Mouse (Mus musculus) olfactory bulb, adult 2 months (tissue): ENCODE results near the gene Prune2. TPM values are rescaled to one million over a fixed set of nuclear protein-coding genes. Genes with fewer than 3 reads are reported as not detected.

ENCODE experiments used
- H3K27ac ChIP-seq: fragments of 200-500 bp; 2 replicates; pipeline ENCODE4 v1.5.1; 2012; ENCODE audit warnings: low read depth, low read length; ENCODE audit not compliant: insufficient read depth
- H3K4me1 ChIP-seq: fragments of 200-500 bp; 2 replicates; pipeline ENCODE4 v1.6.1; 2012; ENCODE audit warnings: low read length; ENCODE audit not compliant: control insufficient read depth, insufficient read depth
- H3K4me3 ChIP-seq: fragments of 200-500 bp; 2 replicates; pipeline ENCODE4 v1.5.1; 2012; ENCODE audit warnings: mild to moderate bottlenecking, low read depth, low read length, moderate library complexity; ENCODE audit not compliant: insufficient read depth
- CTCF ChIP-seq: fragments of 200-500 bp; IDR thresholded peaks from 2 replicates; pipeline ENCODE4 v1.5.1; 2012; ENCODE audit warnings: low read depth, mild to moderate bottlenecking, low read length, moderate library complexity; ENCODE audit not compliant: insufficient read depth
- POLR2A ChIP-seq: fragments of 200-500 bp; IDR thresholded peaks from 2 replicates; pipeline ENCODE4 v1.6.1; 2012; ENCODE audit warnings: mild to moderate bottlenecking, low read depth, low read length, moderate library complexity; ENCODE audit not compliant: insufficient read depth
- WGBS: fragments of 180-500 bp; shearing (Covaris S2); methylation state at CpG from one replicate; pipeline ENCODE4 v1.1.7; 2018; 5-methylcytosine and 5-hydroxymethylcytosine counted together
- polyA plus RNA-seq: library from polyadenylated mRNA; stranded (reverse); fragments of >200 nt; gene quantifications from 2 replicates; pipeline ENCODE4 v1.2.4, GENCODE M21; 2012; ENCODE audit warnings: low replicate concordance; ENCODE audit not compliant: missing spikeins, insufficient read depth, insufficient read length

The Prune2 gene
- polyA plus RNA-seq, 1 experiment = 202 TPM

- WGBS = 58% methylated on average over 9 of the region's 9 CpGs
- no peak overlapping the region for H3K4me3 ChIP-seq
These were observed 696 bp upstream of the Prune2 start for GRCm38 (mm10) chr19:16955231-16955612.

GRCm38 (mm10) chr19:16956319-16956718 lies 401 bp downstream of the Prune2 start:
- Histone ChIP-seq H3K4me3 (peak overlapping the region; percentile 31), H3K27ac (no peak overlapping the region), H3K4me1 (peaks cover 14% of the 10 kb centered on the region)
- TF ChIP-seq CTCF = no peak
- TF ChIP-seq POLR2A = no peak
- 4% methylated on average over 7 of the region's 7 CpGs for WGBS

More at GRCm38 (mm10) chr19:16955231-16955612, 696 bp upstream of the Prune2 start:
- TF ChIP-seq POLR2A = no peak
- no peak for TF ChIP-seq CTCF
- no peak overlapping the region for H3K27ac ChIP-seq
- H3K4me1 ChIP-seq = peaks cover 14% of the 10 kb centered on the region

GRCm38 (mm10) chr19:16959051-16959450 lies 3.1 kb downstream of the Prune2 start:
- Histone ChIP-seq H3K27ac (no peak overlapping the region), H3K4me1 (peaks cover 14% of the 10 kb centered on the region), H3K4me3 (no peak overlapping the region)
- WGBS = 86% methylated on average over 4 of the region's 4 CpGs
- TF ChIP-seq POLR2A (no peak), CTCF (no peak)

GRCm38 (mm10) chr19:16959551-16959950 lies 3.6 kb downstream of the Prune2 start:
- no peak overlapping the region for H3K27ac ChIP-seq
- 78% methylated on average over 8 of the region's 8 CpGs for WGBS
- peaks cover 14% of the 10 kb centered on the region for H3K4me1 ChIP-seq
- H3K4me3 ChIP-seq = no peak overlapping the region
- TF ChIP-seq CTCF = no peak
- no peak for TF ChIP-seq POLR2A

GRCm38 (mm10) chr19:16961036-16961435 lies 5.1 kb downstream of the Prune2 start:
- Histone ChIP-seq H3K4me3 (no peak overlapping the region), H3K27ac (no peak overlapping the region), H3K4me1 (peaks cover 7% of the 10 kb centered on the region)
- TF ChIP-seq CTCF = no peak
- TF ChIP-seq POLR2A = no peak
- WGBS = 92% methylated on average over 3 of the region's 3 CpGs

GRCm38 (mm10) chr19:16963178-16963577 lies 7.3 kb downstream of the Prune2 start:
- Histone ChIP-seq H3K4me1 (no peaks in the 10 kb centered on the region), H3K4me3 (no peak overlapping the region), H3K27ac (no peak overlapping the region)
- WGBS = 89% methylated on average over 3 of the region's 3 CpGs
- TF ChIP-seq CTCF (no peak), POLR2A (no peak)

GRCm38 (mm10) chr19:16968768-16969167 lies 12.8 kb downstream of the Prune2 start:
- Histone ChIP-seq H3K27ac (no peak overlapping the region), H3K4me3 (no peak overlapping the region), H3K4me1 (no peaks in the 10 kb centered on the region)
- no peak for TF ChIP-seq CTCF
- TF ChIP-seq POLR2A = no peak
- 86% methylated on average over 5 of the region's 5 CpGs for WGBS

- no peak for TF ChIP-seq POLR2A
- no peak for TF ChIP-seq CTCF
- 79% methylated on average over 2 of the region's 2 CpGs for WGBS
- Histone ChIP-seq H3K4me3 (no peak overlapping the region), H3K4me1 (no peaks in the 10 kb centered on the region), H3K27ac (no peak overlapping the region)
These were observed 14.7 kb downstream of the Prune2 start for GRCm38 (mm10) chr19:16970612-16971011.

- Histone ChIP-seq H3K4me3 (no peak overlapping the region), H3K27ac (no peak overlapping the region), H3K4me1 (no peaks in the 10 kb centered on the region)
- 93% methylated on average over 3 of the region's 3 CpGs for WGBS
- TF ChIP-seq CTCF (no peak), POLR2A (no peak)
These were observed 23.0 kb downstream of the Prune2 start for GRCm38 (mm10) chr19:16978910-16979309.

- no peaks in the 10 kb centered on the region for H3K4me1 ChIP-seq
- no peak overlapping the region for H3K4me3 ChIP-seq
- WGBS = over 99% methylated on average over 4 of the region's 4 CpGs
- TF ChIP-seq CTCF (no peak), POLR2A (no peak)
- no peak overlapping the region for H3K27ac ChIP-seq
These were observed 25.8 kb downstream of the Prune2 start for GRCm38 (mm10) chr19:16981743-16982142.

GRCm38 (mm10) chr19:16984897-16985296 lies 29.0 kb downstream of the Prune2 start:
- no peaks in the 10 kb centered on the region for H3K4me1 ChIP-seq
- WGBS = 52% methylated on average over 5 of the region's 5 CpGs
- H3K4me3 ChIP-seq = no peak overlapping the region
- H3K27ac ChIP-seq = no peak overlapping the region
- TF ChIP-seq CTCF (no peak), POLR2A (no peak)
